10 mouse cellular contexts compared by ENCODE assay signal in genomic region chr9:118974148-118974547, GRCm38 (mm10). TPM values are rescaled to one million over a fixed set of nuclear protein-coding genes. Genes with fewer than 3 reads are reported as not detected.
DNase-seq lines count a peak whose midpoint lies in the region; ATAC-seq lines count a peak whose summit lies in the region.
"Had no signal": no experiment of that assay in that cellular context is flagged by ENCODE, and none has a peak within 500 bp of the region (broad histone marks: within the 10 kb centered on the region; RNA-seq: fewer than 3 reads in every experiment).

No protein-coding gene starts in this region.

- H3K4me1 ChIP-seq in forebrain, embryonic 14.5 days (ENCODE audit: control insufficient read depth, insufficient read depth, low read length): peaks cover 12% of the 10 kb centered on the region
- peaks cover 7% of the 10 kb centered on the region; the same call in 1 of the 2 replicates for H3K4me1 ChIP-seq in forebrain, embryonic 11.5 days (replicated peaks; ENCODE audit: control insufficient read depth, insufficient read depth, low read length)
- peaks cover 22% of the 10 kb centered on the region; the same call in 1 of the 2 replicates for H3K4me1 ChIP-seq in intestine, embryonic 15.5 days (replicated peaks)
- peaks cover 14% of the 10 kb centered on the region for H3K4me1 ChIP-seq in midbrain, embryonic 11.5 days (ENCODE audit: control insufficient read depth, insufficient read depth, low read length)

- H3K9ac ChIP-seq in forebrain, embryonic 14.5 days (ENCODE audit: low read length): no peak overlapping the region
- no peak overlapping the region for H3K9ac ChIP-seq in forebrain, embryonic 11.5 days (ENCODE audit: low read length)
- no peak overlapping the region for H3K9ac ChIP-seq in intestine, embryonic 15.5 days
- H3K9ac ChIP-seq in midbrain, embryonic 11.5 days (ENCODE audit: low read length): peak overlapping the region; percentile 27; the same call in 1 of the 2 replicates
- H3K9ac ChIP-seq: midbrain, embryonic 12.5 days had no signal

- no peak overlapping the region for H3K4me3 ChIP-seq in forebrain, embryonic 14.5 days (ENCODE audit: low read depth, low read length)
- H3K4me3 ChIP-seq in forebrain, embryonic 11.5 days (ENCODE audit: low read depth, low read length): no peak overlapping the region
- H3K4me3 ChIP-seq in intestine, embryonic 15.5 days (replicated peaks): no peak overlapping the region
- no peak overlapping the region for H3K4me3 ChIP-seq in midbrain, embryonic 11.5 days (ENCODE audit: low read depth, low read length)
- H3K4me3 ChIP-seq: erythroblast, embryonic 14.5 days; midbrain, embryonic 12.5 days had no signal

- no peaks in the 10 kb centered on the region for H3K36me3 ChIP-seq in forebrain, embryonic 14.5 days (ENCODE audit: control insufficient read depth, insufficient read depth, low read length)
- H3K36me3 ChIP-seq in forebrain, embryonic 11.5 days (ENCODE audit: control insufficient read depth, insufficient read depth, low read length): no peaks in the 10 kb centered on the region
- H3K36me3 ChIP-seq in intestine, embryonic 15.5 days: no peaks in the 10 kb centered on the region
- no peaks in the 10 kb centered on the region for H3K36me3 ChIP-seq in midbrain, embryonic 11.5 days (ENCODE audit: control insufficient read depth, insufficient read depth, low read length)
- H3K36me3 ChIP-seq: midbrain, embryonic 12.5 days had no signal

- ATAC-seq in forebrain, embryonic 14.5 days: no peak
- ATAC-seq in forebrain, embryonic 11.5 days (replicated peaks; ENCODE audit: low FRiP score): no peak
- ATAC-seq in intestine, embryonic 15.5 days: 0 out of 2 replicates have a peak, but pooled peaks have one; percentile 18
- no peak for ATAC-seq in midbrain, embryonic 11.5 days (ENCODE audit: low FRiP score)

- WGBS in forebrain, embryonic 14.5 days: 52% methylated on average over 5 of the region's 5 CpGs
- WGBS in forebrain, embryonic 11.5 days: 62% methylated on average over 5 of the region's 5 CpGs
- WGBS in intestine, embryonic 15.5 days: 37% methylated on average over 5 of the region's 5 CpGs
- whole genome bisulfite sequencing in midbrain, embryonic 11.5 days: 52% methylated on average over 5 of the region's 5 CpGs

- H3K27me3 ChIP-seq in forebrain, embryonic 14.5 days (replicated peaks; ENCODE audit: control insufficient read depth, insufficient read depth, low read length): no peaks in the 10 kb centered on the region
- H3K27me3 ChIP-seq in forebrain, embryonic 11.5 days (ENCODE audit: control insufficient read depth, insufficient read depth, low read length): no peaks in the 10 kb centered on the region
- H3K27me3 ChIP-seq in intestine, embryonic 15.5 days (replicated peaks): no peaks in the 10 kb centered on the region
- no peaks in the 10 kb centered on the region for H3K27me3 ChIP-seq in midbrain, embryonic 11.5 days (ENCODE audit: control insufficient read depth, insufficient read depth, low read length)
- H3K27me3 ChIP-seq: midbrain, embryonic 12.5 days had no signal

- no peak overlapping the region for H3K4me2 ChIP-seq in forebrain, embryonic 14.5 days (ENCODE audit: low read length)
- H3K4me2 ChIP-seq in forebrain, embryonic 11.5 days (ENCODE audit: low read depth, low read length, severe bottlenecking): no peak overlapping the region
- no peak overlapping the region for H3K4me2 ChIP-seq in intestine, embryonic 15.5 days (replicated peaks)
- no peak overlapping the region for H3K4me2 ChIP-seq in midbrain, embryonic 11.5 days
- H3K4me2 ChIP-seq: midbrain, embryonic 12.5 days had no signal

- DNase-seq in forebrain, embryonic 14.5 days (ENCODE audit: low spot score): peak; percentile 44
- DNase-seq in forebrain, embryonic 11.5 days (ENCODE audit: low spot score): no peak
- DNase-seq in right cerebral cortex, postnatal 25 days: peak; percentile 38
- DNase-seq in right cerebral cortex, postnatal 4 days: no peak
- DNase-seq in midbrain, embryonic 11.5 days (ENCODE audit: low spot score, missing footprints): no peak
- DNase-seq in MN1 (ENCODE audit: low spot score): no peak
- no peak for DNase-seq in yolk sac, embryonic 10.5 days (ENCODE audit: low spot score)

- H3K9me3 ChIP-seq in forebrain, embryonic 14.5 days (replicated peaks; ENCODE audit: control insufficient read depth, low read length): no peaks in the 10 kb centered on the region
- no peaks in the 10 kb centered on the region; the same call in 1 of the 2 replicates for H3K9me3 ChIP-seq in forebrain, embryonic 11.5 days (ENCODE audit: control insufficient read depth, low read length)
- H3K9me3 ChIP-seq in intestine, embryonic 15.5 days: no peaks in the 10 kb centered on the region
- no peaks in the 10 kb centered on the region for H3K9me3 ChIP-seq in midbrain, embryonic 11.5 days (ENCODE audit: control insufficient read depth, low read length)
- H3K9me3 ChIP-seq: midbrain, embryonic 12.5 days had no signal

- H3K27ac ChIP-seq in forebrain, embryonic 14.5 days (ENCODE audit: low read depth, low read length): no peak overlapping the region; the same call in 1 of the 2 replicates
- H3K27ac ChIP-seq in forebrain, embryonic 11.5 days (ENCODE audit: low read depth, low read length): no peak overlapping the region
- 0 out of 2 replicates have a peak overlapping the region, but pooled peaks have one; percentile 22 for H3K27ac ChIP-seq in intestine, embryonic 15.5 days
- no peak overlapping the region; the same call in 1 of the 2 replicates for H3K27ac ChIP-seq in midbrain, embryonic 11.5 days (ENCODE audit: low read depth, low read length)

RNA-seq across cellular contexts. Expression of gene Ctdspl, which starts 47.9 kb away (rescaled TPM):
- 5.7 and 6.4 TPM in 2 replicates for polyA plus RNA-seq in forebrain, embryonic 14.5 days (2014; fragmentation: Nextera tagmentation; extraction: Ambion mirVana)
- 9.0 and 9.1 TPM in 2 replicates for polyA plus RNA-seq in forebrain, embryonic 11.5 days (2014; fragmentation: Nextera tagmentation; extraction: Ambion mirVana)
- 16.9 and 18.4 TPM in 2 replicates for polyA plus RNA-seq in intestine, embryonic 15.5 days (2015; fragmentation: Nextera tagmentation; extraction: Ambion mirVana)
- polyA plus RNA-seq in midbrain, embryonic 11.5 days (2014; fragmentation: Nextera tagmentation; extraction: Ambion mirVana): 4.9 and 5.5 TPM in 2 replicates

Comparison
In these comparisons a context has a peak if more than half of its experiments do, and no peak if none do; other contexts are left out.
1. DNase-seq: peak in forebrain, embryonic 14.5 days (single experiment) and right cerebral cortex, postnatal 25 days (single experiment); none in forebrain, embryonic 11.5 days (single experiment), right cerebral cortex, postnatal 4 days (single experiment), midbrain, embryonic 11.5 days (single experiment), MN1 (single experiment) and yolk sac, embryonic 10.5 days (single experiment).